Mouse (Mus musculus) retina, adult 2 months (tissue): ENCODE measurements around the gene Gpr137b.
"Not testable (repeated sequence)": the region's sequence is repeated elsewhere in the genome, so short reads cannot be mapped to it uniquely, and the experiment has no call there.

Experiments
- DNase-seq: peaks from one replicate; pipeline ENCODE4 v3.0.0-alpha.2; 2012; ENCODE audit warnings: low read depth, low spot score

Gpr137b gene

GRCm38 (mm10) chr13:13393228-13394095, at the start of gene Gpr137b:
TSS of gene Gpr137b (minus strand) at chr13:13394014.
- not testable (repeated sequence) for DNase-seq

- DNase-seq = not testable (repeated sequence)
Measured at GRCm38 (mm10) chr13:13438112-13438953, 44.5 kb upstream of the Gpr137b start.

- not testable (repeated sequence) for DNase-seq
Measured at GRCm38 (mm10) chr13:13437460-13438015, 43.7 kb upstream of the Gpr137b start, which contains the start of gene Nid1. TSS of gene Nid1 (plus strand) at chr13:13437551.

GRCm38 (mm10) chr13:13436161-13436560, 42.3 kb upstream of the Gpr137b start:
- not testable (repeated sequence) for DNase-seq

- not testable (repeated sequence) for DNase-seq
Measured at GRCm38 (mm10) chr13:13423301-13423700, 29.5 kb upstream of the Gpr137b start.

- not testable (repeated sequence) for DNase-seq
Measured at GRCm38 (mm10) chr13:13418859-13419258, 25.0 kb upstream of the Gpr137b start.

- not testable (repeated sequence) for DNase-seq
Measured at GRCm38 (mm10) chr13:13416007-13416337, 22.2 kb upstream of the Gpr137b start.

GRCm38 (mm10) chr13:13415120-13416006, 21.5 kb upstream of the Gpr137b start:
- not testable (repeated sequence) for DNase-seq

- DNase-seq = no peak
Measured at GRCm38 (mm10) chr13:13414206-13414605, 20.4 kb upstream of the Gpr137b start.

- DNase-seq = not testable (repeated sequence)
Measured at GRCm38 (mm10) chr13:13405511-13405910, 11.7 kb upstream of the Gpr137b start.

GRCm38 (mm10) chr13:13404517-13405155, 10.8 kb upstream of the Gpr137b start:
- DNase-seq = not testable (repeated sequence)

- DNase-seq = not testable (repeated sequence)
Measured at GRCm38 (mm10) chr13:13403839-13404238, 10.0 kb upstream of the Gpr137b start.

GRCm38 (mm10) chr13:13403366-13403765, 9.6 kb upstream of the Gpr137b start:
- DNase-seq = not testable (repeated sequence)

- DNase-seq = not testable (repeated sequence)
Measured at GRCm38 (mm10) chr13:13402818-13403217, 9.0 kb upstream of the Gpr137b start.

GRCm38 (mm10) chr13:13400851-13401250, 7.0 kb upstream of the Gpr137b start:
- DNase-seq = not testable (repeated sequence)

GRCm38 (mm10) chr13:13394096-13394395, 232 bp upstream of the Gpr137b start:
- not testable (repeated sequence) for DNase-seq

GRCm38 (mm10) chr13:13378168-13378859, 15.5 kb downstream of the Gpr137b start:
- not testable (repeated sequence) for DNase-seq

GRCm38 (mm10) chr13:13377180-13377579, 16.6 kb downstream of the Gpr137b start:
- no peak for DNase-seq

- not testable (repeated sequence) for DNase-seq
Measured at GRCm38 (mm10) chr13:13373965-13374364, 19.8 kb downstream of the Gpr137b start.

GRCm38 (mm10) chr13:13371436-13371835, 22.4 kb downstream of the Gpr137b start:
- not testable (repeated sequence) for DNase-seq
